Mouse (Mus musculus) bone marrow, adult 2 months (tissue): ENCODE results near the gene Gpatch1.

Source experiments
- CTCF ChIP-seq: fragments of 200-500 bp; IDR thresholded peaks from 2 replicates; pipeline ENCODE4 v1.5.1; 2011; ENCODE audit warnings: low read length, control low read depth; ENCODE audit not compliant: control insufficient read depth, insufficient read depth
- POLR2A ChIP-seq: fragments of 200-500 bp; IDR thresholded peaks from 2 replicates; pipeline ENCODE4 v1.6.1; 2011; ENCODE audit warnings: low read depth, mild to moderate bottlenecking, control low read depth, low read length, borderline replicate concordance; ENCODE audit not compliant: control insufficient read depth

- TF ChIP-seq POLR2A (no peak), CTCF (no peak)
These were observed 20.4 kb downstream of the Gpatch1 start for GRCm38 (mm10) chr7:35297886-35298285.
